Mouse (Mus musculus) spleen, adult 10 weeks (tissue): ENCODE results near the gene C1rl. TPM values are rescaled to one million over a fixed set of nuclear protein-coding genes. Genes with fewer than 3 reads are reported as not detected.

ENCODE experiments used
- polyA plus RNA-seq: library from polyadenylated mRNA; stranded (reverse); fragments of 350-450 nt; fragmentation: Illumina TruSeq; extraction: RNeasy Lipid Tissue Mini Kit (QIAGEN cat#74804); gene quantifications from one replicate; pipeline ENCODE4 v1.2.3, GENCODE M21; 2015; ENCODE audit warnings: low replicate concordance; ENCODE audit not compliant: insufficient read depth

Gene C1rl
- 2.4 TPM for polyA plus RNA-seq

DNA sequence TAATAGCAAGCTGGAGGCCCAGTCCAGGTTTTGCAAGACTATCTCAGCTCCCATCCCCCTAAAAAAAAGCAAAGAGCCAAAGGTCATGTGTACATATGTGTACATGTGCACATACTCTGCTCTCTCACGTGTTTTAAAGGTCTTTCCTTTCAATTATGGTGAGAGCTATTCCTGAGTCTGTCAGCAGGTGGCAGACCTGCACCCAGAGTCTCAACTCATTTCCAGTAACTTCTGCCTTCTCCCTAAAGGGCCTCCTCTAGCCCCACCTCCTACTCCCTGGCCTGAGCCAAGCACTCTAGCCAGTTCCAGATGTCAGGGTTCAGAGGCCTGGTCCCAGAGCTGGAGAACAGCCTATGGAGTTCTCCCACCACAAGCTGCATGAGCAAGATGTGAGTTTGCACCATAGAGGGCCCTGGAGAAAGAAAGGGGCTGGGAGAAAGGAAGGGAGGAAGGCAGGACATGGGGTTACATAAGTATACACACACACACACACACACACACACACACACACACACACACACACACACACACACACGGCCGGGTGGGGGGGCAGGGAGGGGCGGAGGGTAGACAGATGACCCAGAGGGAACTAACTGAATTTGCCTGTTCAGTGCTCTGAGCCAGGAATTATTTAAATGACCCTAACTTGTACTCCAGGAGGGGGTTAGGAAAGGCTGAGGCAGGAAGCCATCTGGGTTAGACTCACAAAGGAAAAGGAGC is at the start of gene C1rl:
Gene C1rl (plus strand): TSS at position 272 of the 720 bp plus-strand sequence.

GRCm38 (mm10) chr6:124464305-124465271 is 28.3 kb upstream of the C1rl start, which contains the start of gene Clstn3:
Clstn3 (minus strand) TSS chr6:124464794.

DNA sequence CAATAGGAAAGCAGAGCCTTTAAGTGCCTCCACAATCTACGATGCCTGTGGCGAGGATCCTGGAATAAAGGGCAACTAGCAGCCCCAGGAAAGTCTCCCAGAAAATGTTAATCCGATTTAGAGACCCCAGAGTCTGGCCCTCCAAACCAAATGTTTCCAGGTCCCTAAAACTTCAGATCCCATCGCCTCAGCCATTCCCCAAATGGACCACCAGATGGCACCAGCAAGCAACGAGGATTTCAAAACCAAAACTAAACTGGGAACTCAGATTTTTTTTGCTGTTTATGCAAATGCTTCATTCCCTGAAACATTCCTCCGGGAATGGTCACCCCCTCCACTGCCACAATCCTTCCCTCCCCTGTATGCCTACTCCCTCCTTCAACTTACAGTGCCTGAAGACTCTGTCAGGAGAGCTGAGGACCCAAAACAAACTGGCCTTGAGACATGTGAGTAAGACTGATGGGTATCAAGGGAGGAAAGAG is 19.5 kb downstream of the C1rl start, which contains the start of gene C1ra:
Gene C1ra (plus strand): TSS at position 51 of the 482 bp plus-strand sequence.

DNA sequence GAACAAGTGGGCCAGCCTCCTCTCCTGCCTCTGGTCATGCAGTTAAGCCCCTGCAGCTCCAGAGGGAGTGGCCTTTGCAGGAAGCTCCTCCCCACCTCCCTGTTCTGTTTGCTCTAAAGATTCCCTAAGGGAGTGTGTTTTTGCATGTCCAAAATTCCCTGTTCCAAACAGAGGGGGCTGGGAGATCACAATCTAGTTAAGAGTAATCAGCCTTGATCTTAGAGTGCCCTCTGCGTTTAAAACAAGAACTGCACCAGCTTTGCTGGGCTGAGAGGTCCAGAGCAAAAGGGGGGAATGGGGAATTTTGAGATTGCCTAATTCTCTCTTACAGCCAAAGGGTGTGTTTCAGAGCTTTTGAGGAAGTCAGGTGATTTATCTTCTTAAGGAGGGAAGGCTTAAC is 49.4 kb downstream of the C1rl start, which contains the start of gene C1s1:
Gene C1s1 (minus strand): TSS at position 76 of the 400 bp plus-strand sequence.

Other genes starting within 250 kb of the C1rl start
- 28.5 TPM for gene Cd163, start 188.5 kb upstream of the C1rl start, polyA plus RNA-seq
- gene Pex5, start 78.0 kb upstream of the C1rl start, polyA plus RNA-seq: 18.1 TPM
- gene Clstn3, start 28.3 kb upstream of the C1rl start, polyA plus RNA-seq: 0.12 TPM
- gene C1ra, start 19.3 kb downstream of the C1rl start, polyA plus RNA-seq: 44.5 TPM
- gene C1s1, start 49.2 kb downstream of the C1rl start, polyA plus RNA-seq: 166 TPM
- not detected for gene C1rb, start 77.2 kb downstream of the C1rl start, polyA plus RNA-seq
- 0.46 TPM for gene C1s2, start 143.0 kb downstream of the C1rl start, polyA plus RNA-seq
- 37.3 TPM for gene Lpcat3, start 169.9 kb downstream of the C1rl start, polyA plus RNA-seq
- gene Emg1, start 219.1 kb downstream of the C1rl start, polyA plus RNA-seq: 160 TPM
- 110 TPM for gene Phb2, start 219.2 kb downstream of the C1rl start, polyA plus RNA-seq
- 354 TPM for gene Ptpn6, start 245.6 kb downstream of the C1rl start, polyA plus RNA-seq
- gene Grcc10, start 248.3 kb downstream of the C1rl start, polyA plus RNA-seq: 88.0 TPM